Mouse (Mus musculus) frontal cortex, adult (tissue): ENCODE data around the gene Scd1.
A peak's percentile ranks its signal among the peaks of the same experiment; 100 is the strongest.

ENCODE experiments used
- ATAC-seq: cut with Nextera tagmentation; 2 replicates; pipeline ENCODE4 v1.9.2; 2017; ENCODE audit warnings: mild to moderate bottlenecking, moderate library complexity, mixed read lengths; ENCODE audit not compliant: low TSS enrichment

Gene Scd1

GRCm38 (mm10) chr19:44365733-44366132, 41.9 kb downstream of the Scd1 start:
- no peak for ATAC-seq

- ATAC-seq: no peak
Measured at GRCm38 (mm10) chr19:44364029-44364428, 43.6 kb downstream of the Scd1 start.

- peak; percentile 88 for ATAC-seq
Measured at GRCm38 (mm10) chr19:44363529-44363928, 44.1 kb downstream of the Scd1 start.

GRCm38 (mm10) chr19:44358700-44359099, 49.0 kb downstream of the Scd1 start:
- no peak for ATAC-seq

- ATAC-seq: no peak
Measured at GRCm38 (mm10) chr19:44351756-44352155, 55.9 kb downstream of the Scd1 start.

GRCm38 (mm10) chr19:44349689-44350088, 58.0 kb downstream of the Scd1 start:
- ATAC-seq: no peak
